Mouse (Mus musculus): ENCODE results near the gene Ninj1. TPM values are rescaled to one million over a fixed set of nuclear protein-coding genes. Genes with fewer than 3 reads are reported as not detected.

The Ninj1 gene
- polyA plus RNA-seq, 2 experiments = 61.5 to 67.4 TPM

- DNase-seq (ENCODE audit: low spot score) (no peak), ATAC-seq (ENCODE audit: low FRiP score, low read depth) (no peak)
- TF ChIP-seq POLR2A (IDR thresholded peaks at IDR 0.05; ENCODE audit: borderline replicate concordance, extremely low read depth, insufficient read depth, insufficient read length) = no peak
- H3K4me2 ChIP-seq (replicated peaks; ENCODE audit: low read depth, low read length, severe bottlenecking) = no peak overlapping the region
- H3K4me3 ChIP-seq (replicated peaks; ENCODE audit: low read length) = no peak overlapping the region
- H3K4me1 ChIP-seq (ENCODE audit: control insufficient read depth, insufficient read depth, low read length) = no peaks in the 10 kb centered on the region
- H3K9me3 ChIP-seq (ENCODE audit: control insufficient read depth, low read length) = no peaks in the 10 kb centered on the region
- H3K36me3 ChIP-seq (ENCODE audit: control insufficient read depth, insufficient read depth, low read length) = no peaks in the 10 kb centered on the region
- H3K27ac ChIP-seq (replicated peaks; ENCODE audit: low read depth, low read length) = no peak overlapping the region
- no peaks in the 10 kb centered on the region for H3K27me3 ChIP-seq (ENCODE audit: control insufficient read depth, insufficient read depth, low read length)
- H3K9ac ChIP-seq (ENCODE audit: low read depth, low read length, severe bottlenecking) = 0 out of 2 replicates have a peak overlapping the region, but pooled peaks have one; percentile 32
- 20% methylated on average over 6 of the region's 6 CpGs for WGBS
Measured at GRCm38 (mm10) chr13:49224729-49225128, 37.4 kb downstream of the Ninj1 start.

GRCm38 (mm10) chr13:49225159-49225558 lies 37.9 kb downstream of the Ninj1 start:
- ATAC-seq (ENCODE audit: low FRiP score, low read depth) (no peak), DNase-seq (ENCODE audit: low spot score) (no peak)

GRCm38 (mm10) chr13:49225633-49226032 lies 38.3 kb downstream of the Ninj1 start:
- Histone ChIP-seq H3K9ac (ENCODE audit: low read depth, low read length, severe bottlenecking) (no peak overlapping the region), H3K27me3 (ENCODE audit: control insufficient read depth, insufficient read depth, low read length) (no peaks in the 10 kb centered on the region), H3K27ac (replicated peaks; ENCODE audit: low read depth, low read length) (no peak overlapping the region), H3K4me1 (ENCODE audit: control insufficient read depth, insufficient read depth, low read length) (no peaks in the 10 kb centered on the region), H3K4me3 (replicated peaks; ENCODE audit: low read length) (no peak overlapping the region), H3K4me2 (replicated peaks; ENCODE audit: low read depth, low read length, severe bottlenecking) (no peak overlapping the region), H3K36me3 (ENCODE audit: control insufficient read depth, insufficient read depth, low read length) (no peaks in the 10 kb centered on the region), H3K9me3 (ENCODE audit: control insufficient read depth, low read length) (no peaks in the 10 kb centered on the region)
- ATAC-seq (ENCODE audit: low FRiP score, low read depth) (no peak), DNase-seq (ENCODE audit: low spot score) (no peak)
- TF ChIP-seq POLR2A (IDR thresholded peaks at IDR 0.05; ENCODE audit: borderline replicate concordance, extremely low read depth, insufficient read depth, insufficient read length) = no peak
- 28% methylated on average over 4 of the region's 4 CpGs for WGBS

More at GRCm38 (mm10) chr13:49225159-49225558, 37.9 kb downstream of the Ninj1 start:
- Histone ChIP-seq H3K4me3 (replicated peaks; ENCODE audit: low read length) (no peak overlapping the region), H3K27ac (replicated peaks; ENCODE audit: low read depth, low read length) (no peak overlapping the region), H3K9ac (ENCODE audit: low read depth, low read length, severe bottlenecking) (no peak overlapping the region), H3K36me3 (ENCODE audit: control insufficient read depth, insufficient read depth, low read length) (no peaks in the 10 kb centered on the region), H3K4me1 (ENCODE audit: control insufficient read depth, insufficient read depth, low read length) (no peaks in the 10 kb centered on the region), H3K9me3 (ENCODE audit: control insufficient read depth, low read length) (no peaks in the 10 kb centered on the region), H3K4me2 (replicated peaks; ENCODE audit: low read depth, low read length, severe bottlenecking) (no peak overlapping the region), H3K27me3 (ENCODE audit: control insufficient read depth, insufficient read depth, low read length) (no peaks in the 10 kb centered on the region)
- TF ChIP-seq POLR2A (IDR thresholded peaks at IDR 0.05; ENCODE audit: borderline replicate concordance, extremely low read depth, insufficient read depth, insufficient read length) = no peak
- 70% methylated on average over 3 of the region's 3 CpGs for WGBS

- ATAC-seq (ENCODE audit: low FRiP score, low read depth) (no peak), DNase-seq (ENCODE audit: low spot score) (no peak)
- Histone ChIP-seq H3K9me3 (ENCODE audit: control insufficient read depth, low read length) (no peaks in the 10 kb centered on the region), H3K4me3 (replicated peaks; ENCODE audit: low read length) (no peak overlapping the region), H3K9ac (ENCODE audit: low read depth, low read length, severe bottlenecking) (no peak overlapping the region), H3K27me3 (ENCODE audit: control insufficient read depth, insufficient read depth, low read length) (no peaks in the 10 kb centered on the region), H3K4me1 (ENCODE audit: control insufficient read depth, insufficient read depth, low read length) (no peaks in the 10 kb centered on the region), H3K27ac (replicated peaks; ENCODE audit: low read depth, low read length) (no peak overlapping the region), H3K36me3 (ENCODE audit: control insufficient read depth, insufficient read depth, low read length) (no peaks in the 10 kb centered on the region), H3K4me2 (replicated peaks; ENCODE audit: low read depth, low read length, severe bottlenecking) (no peak overlapping the region)
- TF ChIP-seq POLR2A (IDR thresholded peaks at IDR 0.05; ENCODE audit: borderline replicate concordance, extremely low read depth, insufficient read depth, insufficient read length) = no peak
- WGBS = 83% methylated on average over 8 of the region's 8 CpGs
Measured at GRCm38 (mm10) chr13:49233792-49234572, 46.7 kb downstream of the Ninj1 start.

- no peaks in the 10 kb centered on the region for H3K4me1 ChIP-seq (ENCODE audit: control insufficient read depth, insufficient read depth, low read length)
- 94% methylated on average over 4 of the region's 4 CpGs for WGBS
- no peak overlapping the region for H3K9ac ChIP-seq (ENCODE audit: low read depth, low read length, severe bottlenecking)
- DNase-seq (ENCODE audit: low spot score) (no peak), ATAC-seq (ENCODE audit: low FRiP score, low read depth) (no peak)
- H3K9me3 ChIP-seq (ENCODE audit: control insufficient read depth, low read length) = no peaks in the 10 kb centered on the region
- H3K4me3 ChIP-seq (replicated peaks; ENCODE audit: low read length) = no peak overlapping the region
- no peaks in the 10 kb centered on the region for H3K27me3 ChIP-seq (ENCODE audit: control insufficient read depth, insufficient read depth, low read length)
- no peaks in the 10 kb centered on the region for H3K36me3 ChIP-seq (ENCODE audit: control insufficient read depth, insufficient read depth, low read length)
- H3K4me2 ChIP-seq (replicated peaks; ENCODE audit: low read depth, low read length, severe bottlenecking) = no peak overlapping the region
- TF ChIP-seq POLR2A (IDR thresholded peaks at IDR 0.05; ENCODE audit: borderline replicate concordance, extremely low read depth, insufficient read depth, insufficient read length) = no peak
- H3K27ac ChIP-seq (replicated peaks; ENCODE audit: low read depth, low read length) = no peak overlapping the region
Measured at GRCm38 (mm10) chr13:49234711-49235110, 47.4 kb downstream of the Ninj1 start.
